Mouse (Mus musculus) heart, embryonic 10.5 days (tissue): ENCODE results near the gene Rpl38. TPM values are rescaled to one million over a fixed set of nuclear protein-coding genes. Genes with fewer than 3 reads are reported as not detected.

ENCODE experiments used
- DNase-seq: peaks from one replicate; pipeline ENCODE4 v3.0.0-alpha.2; 2017; ENCODE audit warnings: low spot score
- H3K27ac ChIP-seq: fragments of 300-500 bp; sonication (generic); 2 replicates; pipeline ENCODE4 v1.5.1; 2016; ENCODE audit warnings: mild to moderate bottlenecking
- H3K27me3 ChIP-seq: fragments of 300-500 bp; sonication (generic); 2 replicates; pipeline ENCODE4 v1.6.1; 2016; ENCODE audit warnings: mild to moderate bottlenecking; ENCODE audit not compliant: poor library complexity, insufficient read depth, severe bottlenecking
- H3K36me3 ChIP-seq: fragments of 300-500 bp; sonication (generic); 2 replicates; pipeline ENCODE4 v1.6.1; 2016; ENCODE audit warnings: mild to moderate bottlenecking, moderate library complexity
- H3K4me1 ChIP-seq: fragments of 300-500 bp; sonication (generic); 2 replicates; pipeline ENCODE4 v1.6.1; 2016; ENCODE audit warnings: mild to moderate bottlenecking
- H3K4me3 ChIP-seq: fragments of 300-500 bp; sonication (generic); 2 replicates; pipeline ENCODE4 v1.5.1; 2016; ENCODE audit warnings: mild to moderate bottlenecking, moderate library complexity
- H3K9me3 ChIP-seq: fragments of 300-500 bp; sonication (generic); 2 replicates; pipeline ENCODE4 v1.6.1; 2016; ENCODE audit warnings: mild to moderate bottlenecking, moderate library complexity
- WGBS: fragments of 180-500 bp; shearing (Covaris S2); methylation state at CpG from one replicate; pipeline ENCODE4 v1.1.7; 2016; 5-methylcytosine and 5-hydroxymethylcytosine counted together
- polyA plus RNA-seq: library from polyadenylated mRNA; unstranded; fragments of >200 nt; fragmentation: Nextera tagmentation; extraction: Ambion mirVana; gene quantifications from 2 replicates; pipeline ENCODE4 v1.2.1, GENCODE M21; 2016

Gene Rpl38
- polyA plus RNA-seq, 1 experiment from 2014 or later: 902 TPM

DNA sequence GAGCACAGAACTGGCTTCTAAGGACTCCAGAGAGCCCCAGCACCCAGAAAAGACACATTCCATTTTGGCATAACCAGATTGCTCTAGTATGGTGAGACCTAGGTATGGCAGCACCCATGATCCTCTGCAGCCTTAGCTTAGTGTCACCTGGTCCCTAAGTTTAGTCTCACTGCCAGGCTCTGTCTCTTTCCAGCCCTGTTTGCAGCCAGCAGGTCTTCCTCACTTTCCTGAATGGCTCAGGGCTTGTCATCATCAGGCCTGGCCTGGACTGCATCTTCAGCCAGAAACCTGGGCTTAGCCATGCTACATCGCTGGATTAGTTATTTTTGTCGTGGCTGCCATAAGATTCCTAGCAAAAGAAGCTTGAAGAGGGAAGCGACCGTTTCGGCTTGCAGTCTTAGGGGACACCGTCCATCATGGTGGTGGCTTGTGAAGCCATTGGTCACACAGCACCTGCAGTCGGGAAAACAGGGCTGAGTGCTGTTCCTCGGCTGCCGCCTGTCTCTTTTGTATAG, 17.3 kb downstream of the Rpl38 start:
- WGBS: 70% methylated on average over 9 of the region's 9 CpGs
- Histone ChIP-seq H3K4me3 (no peak overlapping the region), H3K4me1 (peaks cover 33% of the 10 kb centered on the region), H3K27ac (peak overlapping the region; percentile 56), H3K9me3 (no peaks in the 10 kb centered on the region), H3K36me3 (peaks cover 7% of the 10 kb centered on the region; the same call in 1 of the 2 replicates), H3K27me3 (no peaks in the 10 kb centered on the region)
- no peak for DNase-seq

DNA sequence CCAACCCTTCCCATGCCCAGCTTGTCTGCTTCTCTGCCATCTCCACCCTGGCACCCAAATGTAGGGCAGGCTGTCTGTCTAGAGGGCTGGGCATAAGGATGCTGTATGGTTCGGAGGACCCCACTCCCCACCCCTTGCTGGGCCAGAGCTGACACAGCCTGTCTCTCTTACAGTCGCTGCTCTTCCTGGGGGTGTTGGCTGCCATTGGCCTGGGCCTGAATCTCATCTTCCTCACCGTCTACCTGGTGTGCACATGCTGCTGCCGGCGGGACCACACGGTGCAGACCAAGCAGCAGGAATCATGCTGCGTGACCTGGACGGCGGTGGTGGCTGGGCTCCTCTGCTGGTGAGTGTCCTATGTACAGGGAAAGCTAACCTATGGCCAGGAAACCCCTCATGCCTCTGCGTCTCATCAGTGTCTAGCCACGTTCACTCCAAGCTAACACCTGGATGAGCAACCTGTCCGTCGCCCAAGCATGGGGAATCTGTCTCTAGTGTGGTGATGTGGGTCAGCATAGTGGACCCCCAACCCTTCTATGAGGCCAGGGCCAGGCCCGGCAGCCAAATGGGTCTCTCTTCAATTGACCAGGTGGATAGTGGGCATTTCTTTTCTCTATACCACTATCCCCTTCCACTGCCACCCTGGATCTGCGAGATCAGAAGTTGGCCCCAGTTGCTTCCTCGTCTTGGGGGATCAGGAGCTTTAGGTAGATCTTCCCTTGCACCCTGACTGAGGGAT, 18.1 kb downstream of the Rpl38 start:
- Histone ChIP-seq H3K36me3 (peaks cover 7% of the 10 kb centered on the region; the same call in 1 of the 2 replicates), H3K4me1 (peaks cover 29% of the 10 kb centered on the region), H3K27ac (0 out of 2 replicates have a peak overlapping the region, but pooled peaks have one; percentile 6), H3K9me3 (no peaks in the 10 kb centered on the region), H3K27me3 (no peaks in the 10 kb centered on the region), H3K4me3 (no peak overlapping the region)
- no peak for DNase-seq
- 89% methylated on average over 16 of the region's 16 CpGs for WGBS

DNA sequence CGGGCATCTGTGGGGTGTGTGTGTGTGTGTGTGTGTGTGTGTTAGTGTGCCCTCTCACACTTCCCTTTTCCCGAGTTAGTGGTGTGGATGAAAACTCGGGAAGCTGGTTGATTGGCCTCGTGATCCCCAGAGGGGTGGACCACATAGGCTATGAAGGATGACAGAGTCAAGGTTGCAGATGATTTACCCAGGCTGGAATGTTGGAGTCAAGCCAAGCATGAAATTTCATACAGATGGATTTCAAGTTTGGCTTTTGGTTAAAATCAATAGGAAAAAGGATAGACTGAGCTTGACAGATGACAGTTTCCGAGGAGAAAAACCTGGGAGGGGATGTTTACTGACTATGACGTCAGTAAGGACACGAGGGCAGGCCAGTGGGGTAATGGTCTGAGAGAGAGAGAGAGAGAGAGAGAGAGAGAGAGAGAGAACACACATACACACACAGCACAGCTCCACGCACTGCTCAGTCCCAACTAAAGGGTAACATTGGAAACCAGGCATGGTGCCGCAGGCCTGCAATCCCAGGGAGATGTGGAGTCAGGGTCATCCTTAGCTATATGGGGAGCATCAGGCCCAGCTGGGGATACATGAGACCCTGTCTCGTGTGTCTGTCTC, 19.4 kb downstream of the Rpl38 start:
- H3K4me3 ChIP-seq: no peak overlapping the region
- WGBS: 63% methylated on average over 10 of the region's 10 CpGs
- peaks cover 36% of the 10 kb centered on the region for H3K4me1 ChIP-seq
- H3K27me3 ChIP-seq: no peaks in the 10 kb centered on the region
- H3K36me3 ChIP-seq: peaks cover 7% of the 10 kb centered on the region; the same call in 1 of the 2 replicates
- H3K9me3 ChIP-seq: no peaks in the 10 kb centered on the region
- no peak for DNase-seq
- H3K27ac ChIP-seq: no peak overlapping the region; the same call in 1 of the 2 replicates

DNA sequence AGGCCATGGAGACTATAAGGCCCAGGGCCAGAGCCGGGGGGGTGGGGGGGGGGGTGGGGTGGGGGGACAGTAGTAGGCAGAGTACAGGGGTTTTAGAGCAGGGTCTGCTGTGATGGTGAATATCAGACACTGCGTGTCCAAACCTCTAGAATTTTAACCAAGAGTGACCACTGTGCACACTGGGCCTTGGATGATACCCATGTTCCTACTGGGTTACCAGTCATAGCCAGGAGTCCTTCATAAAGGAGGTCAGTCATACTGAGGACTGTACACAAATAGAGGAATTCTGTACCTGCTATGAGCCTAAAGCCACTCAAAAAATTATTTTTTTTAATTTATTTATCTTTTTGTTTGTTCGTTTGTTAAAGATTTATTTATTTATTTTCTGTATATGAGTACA, 20.4 kb downstream of the Rpl38 start:
- DNase-seq: no peak
- H3K27ac ChIP-seq: no peak overlapping the region
- peaks cover 7% of the 10 kb centered on the region; the same call in 1 of the 2 replicates for H3K36me3 ChIP-seq
- no peaks in the 10 kb centered on the region for H3K9me3 ChIP-seq
- no peaks in the 10 kb centered on the region for H3K27me3 ChIP-seq
- no peak overlapping the region for H3K4me3 ChIP-seq
- peaks cover 36% of the 10 kb centered on the region for H3K4me1 ChIP-seq
- 81% methylated on average over 3 of the region's 3 CpGs for WGBS

DNA sequence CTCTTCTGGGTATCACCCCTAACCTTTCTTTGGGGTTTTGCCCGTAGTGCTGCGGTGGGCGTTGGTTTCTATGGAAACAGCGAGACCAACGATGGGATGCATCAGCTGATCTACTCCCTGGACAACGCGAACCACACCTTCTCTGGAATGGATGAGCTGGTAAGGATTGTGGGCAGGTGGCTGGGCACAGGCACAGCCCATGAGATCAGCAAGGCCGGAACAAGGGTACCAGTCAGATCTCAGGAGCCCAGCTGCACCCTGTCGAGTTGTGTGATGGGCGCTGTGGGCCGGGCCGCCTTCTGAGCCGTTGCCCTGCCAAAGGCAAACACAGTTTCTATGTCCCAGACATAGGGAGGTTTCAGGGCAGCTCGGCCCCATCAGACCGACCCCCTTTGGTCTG, 21.9 kb downstream of the Rpl38 start:
- no peaks in the 10 kb centered on the region for H3K9me3 ChIP-seq
- 89% methylated on average over 15 of the region's 15 CpGs for WGBS
- no peaks in the 10 kb centered on the region for H3K27me3 ChIP-seq
- H3K4me3 ChIP-seq: no peak overlapping the region
- H3K27ac ChIP-seq: no peak overlapping the region
- H3K36me3 ChIP-seq: peaks cover 7% of the 10 kb centered on the region; the same call in 1 of the 2 replicates
- H3K4me1 ChIP-seq: peaks cover 23% of the 10 kb centered on the region
- DNase-seq: no peak

DNA sequence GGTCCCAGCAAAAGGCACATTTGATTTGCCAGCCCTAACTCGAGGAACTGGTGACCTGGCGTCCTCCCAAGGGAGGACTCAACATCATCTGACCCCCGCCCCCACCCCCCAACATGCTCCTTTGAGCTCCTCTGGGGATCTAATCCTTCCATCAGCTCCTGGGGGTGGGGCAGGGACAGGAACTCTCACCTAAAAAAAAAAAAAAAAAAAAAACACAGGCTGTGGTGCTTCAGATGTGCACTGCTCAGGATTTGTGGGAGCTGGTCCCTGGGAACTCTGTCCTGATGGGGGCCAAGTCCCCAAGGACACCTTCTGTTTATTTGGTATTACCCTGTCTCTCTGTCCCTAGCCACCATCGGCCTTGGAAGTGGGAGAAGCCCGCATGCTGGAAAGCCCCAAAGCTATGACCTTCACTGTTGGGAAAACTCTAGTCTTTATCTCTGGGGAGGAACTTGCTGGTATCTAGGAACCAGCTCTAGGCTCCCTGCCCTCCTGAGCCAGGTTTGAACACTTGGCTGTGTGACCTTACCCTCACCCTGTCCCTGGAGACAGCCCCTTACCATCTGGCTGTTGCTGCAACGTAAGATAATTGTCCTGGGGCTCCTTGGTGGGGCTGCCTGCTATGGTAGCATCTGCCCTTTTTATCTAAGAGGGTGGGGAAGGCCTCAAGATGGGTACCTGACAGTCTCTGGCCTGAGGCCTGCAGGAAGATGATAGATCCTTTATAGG, 23.3 kb downstream of the Rpl38 start:
- Histone ChIP-seq H3K4me3 (no peak overlapping the region), H3K27me3 (no peaks in the 10 kb centered on the region), H3K4me1 (peaks cover 11% of the 10 kb centered on the region), H3K36me3 (peaks cover 10% of the 10 kb centered on the region; the same call in 1 of the 2 replicates), H3K9me3 (no peaks in the 10 kb centered on the region), H3K27ac (no peak overlapping the region)
- 46% methylated on average over 6 of the region's 6 CpGs for WGBS
- no peak for DNase-seq

DNA sequence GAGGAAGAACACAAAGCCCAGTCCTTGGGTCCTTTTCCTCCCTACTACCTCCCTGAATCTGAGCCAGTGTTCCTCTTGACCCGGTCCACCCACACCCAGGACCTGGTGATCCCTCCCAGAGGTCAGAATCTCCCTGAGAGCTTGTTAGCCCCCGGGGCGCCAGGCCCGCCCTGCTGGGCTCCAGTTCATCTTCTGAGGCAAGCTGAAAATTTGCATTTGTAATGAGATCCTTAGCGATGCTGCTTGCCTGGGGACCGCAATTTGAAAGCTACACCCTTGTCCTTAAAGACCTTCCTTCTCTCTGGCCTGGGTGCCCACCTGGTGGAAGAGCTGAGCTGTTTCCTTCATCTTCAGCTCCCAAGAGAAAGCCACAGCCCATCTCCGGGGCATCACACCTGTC, 24.3 kb downstream of the Rpl38 start:
- no peak for DNase-seq
- no peaks in the 10 kb centered on the region for H3K27me3 ChIP-seq
- H3K27ac ChIP-seq: no peak overlapping the region
- no peak overlapping the region for H3K4me3 ChIP-seq
- peaks cover 11% of the 10 kb centered on the region for H3K4me1 ChIP-seq
- peaks cover 15% of the 10 kb centered on the region; the same call in 1 of the 2 replicates for H3K36me3 ChIP-seq
- H3K9me3 ChIP-seq: no peaks in the 10 kb centered on the region
- WGBS: 55% methylated on average over 7 of the region's 7 CpGs

DNA sequence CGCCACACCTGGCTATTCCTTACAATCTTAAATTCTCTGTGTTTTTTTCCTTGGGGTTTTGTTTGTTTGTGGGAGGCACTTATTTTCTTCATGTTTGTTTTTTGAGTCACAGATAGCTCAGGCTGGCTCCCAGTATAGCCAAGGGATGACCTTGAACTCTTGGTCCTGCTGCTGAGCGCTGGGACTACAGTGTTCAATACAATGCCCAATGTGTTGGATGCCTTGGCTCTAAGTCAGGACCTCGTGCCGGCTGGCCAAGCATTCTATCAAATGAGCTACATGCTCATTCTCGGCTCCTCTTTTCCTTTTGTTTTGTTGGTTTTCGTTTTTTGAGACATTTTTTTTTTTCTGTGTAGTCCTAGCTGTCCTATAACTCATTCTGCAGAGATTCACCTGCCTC, 25.1 kb downstream of the Rpl38 start:
- WGBS: 81% methylated on average over 6 of the region's 6 CpGs
- H3K27me3 ChIP-seq: no peaks in the 10 kb centered on the region
- DNase-seq: no peak

DNA sequence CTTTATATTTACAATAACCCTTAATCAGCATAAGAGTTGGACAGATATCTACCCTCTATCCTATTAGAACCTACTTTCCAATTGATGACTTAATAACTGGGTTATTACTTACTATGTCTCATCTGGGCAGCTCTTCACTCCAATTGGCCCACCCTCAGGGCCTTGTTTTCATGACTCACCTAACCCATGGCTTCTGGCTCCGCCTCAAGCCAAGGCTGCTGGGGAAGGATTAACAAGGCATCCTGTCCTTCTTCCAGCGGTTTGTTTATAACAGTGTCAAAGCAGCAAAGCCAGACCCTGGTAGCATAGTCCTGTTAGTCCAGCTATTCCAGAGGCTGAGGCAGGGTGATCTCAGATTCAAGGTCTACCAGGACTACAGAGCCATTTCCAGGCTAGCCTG, 26.1 kb downstream of the Rpl38 start:
- 81% methylated on average over 2 of the region's 2 CpGs for WGBS
- peaks cover 11% of the 10 kb centered on the region for H3K4me1 ChIP-seq

More for the DNA sequence above, 25.1 kb downstream of the Rpl38 start:
- Histone ChIP-seq H3K27ac (no peak overlapping the region), H3K36me3 (peaks cover 15% of the 10 kb centered on the region; the same call in 1 of the 2 replicates), H3K4me1 (peaks cover 11% of the 10 kb centered on the region), H3K4me3 (no peak overlapping the region), H3K9me3 (no peaks in the 10 kb centered on the region)

DNA sequence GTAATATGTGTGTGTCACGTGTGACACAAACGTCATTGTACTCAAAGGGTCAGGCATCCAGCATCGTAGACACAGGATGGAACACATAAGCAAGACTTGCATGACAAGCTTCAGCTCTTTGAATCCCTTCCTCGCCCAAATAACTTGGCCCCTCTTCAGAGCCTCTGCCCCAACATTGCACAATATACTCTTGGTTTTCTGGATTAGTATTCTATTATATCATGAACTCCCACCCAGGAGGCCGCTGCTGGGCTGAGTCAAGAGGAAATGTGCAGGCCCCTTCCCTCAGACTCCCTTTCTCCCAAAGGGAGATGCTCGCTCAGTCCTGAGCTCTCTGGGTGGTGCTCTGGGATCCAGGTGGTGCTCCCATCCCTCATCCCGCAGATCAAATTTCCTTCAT, 30.2 kb downstream of the Rpl38 start:
- WGBS: 89% methylated on average over 7 of the region's 7 CpGs
- Histone ChIP-seq H3K27me3 (no peaks in the 10 kb centered on the region), H3K9me3 (no peaks in the 10 kb centered on the region), H3K36me3 (0 out of 2 replicates have a peak, but pooled peaks cover 8% of the 10 kb centered on the region), H3K4me1 (no peaks in the 10 kb centered on the region), H3K27ac (no peak overlapping the region), H3K4me3 (no peak overlapping the region)
- no peak for DNase-seq

More for the DNA sequence above, 26.1 kb downstream of the Rpl38 start:
- H3K27ac ChIP-seq: no peak overlapping the region
- H3K4me3 ChIP-seq: no peak overlapping the region
- no peaks in the 10 kb centered on the region for H3K27me3 ChIP-seq
- peaks cover 15% of the 10 kb centered on the region; the same call in 1 of the 2 replicates for H3K36me3 ChIP-seq
- H3K9me3 ChIP-seq: no peaks in the 10 kb centered on the region
- DNase-seq: no peak

DNA sequence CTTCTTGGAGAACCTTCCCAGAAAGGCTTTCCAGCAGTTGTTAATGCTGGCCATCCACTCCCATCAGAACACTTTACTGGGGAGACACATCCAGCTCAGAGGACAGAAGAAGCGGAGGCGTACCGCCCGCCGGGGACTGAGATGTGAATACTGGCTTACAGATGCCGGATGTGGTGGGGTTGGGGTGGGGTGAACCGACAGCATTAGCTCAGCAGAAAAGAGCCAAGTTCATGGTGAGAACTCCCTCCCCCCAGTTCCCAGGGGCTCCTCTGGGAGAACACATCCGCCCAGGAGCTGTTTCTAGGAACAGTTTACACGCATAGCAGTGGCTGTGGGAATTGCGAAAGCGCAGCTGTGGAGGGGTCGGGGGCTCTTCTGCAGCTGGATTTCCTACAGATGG, 31.2 kb downstream of the Rpl38 start:
- Histone ChIP-seq H3K27ac (no peak overlapping the region), H3K9me3 (no peaks in the 10 kb centered on the region), H3K36me3 (0 out of 2 replicates have a peak, but pooled peaks cover 11% of the 10 kb centered on the region), H3K4me1 (peaks cover 6% of the 10 kb centered on the region; the same call in 1 of the 2 replicates), H3K27me3 (no peaks in the 10 kb centered on the region), H3K4me3 (no peak overlapping the region)
- WGBS: 78% methylated on average over 12 of the region's 12 CpGs
- no peak for DNase-seq

DNA sequence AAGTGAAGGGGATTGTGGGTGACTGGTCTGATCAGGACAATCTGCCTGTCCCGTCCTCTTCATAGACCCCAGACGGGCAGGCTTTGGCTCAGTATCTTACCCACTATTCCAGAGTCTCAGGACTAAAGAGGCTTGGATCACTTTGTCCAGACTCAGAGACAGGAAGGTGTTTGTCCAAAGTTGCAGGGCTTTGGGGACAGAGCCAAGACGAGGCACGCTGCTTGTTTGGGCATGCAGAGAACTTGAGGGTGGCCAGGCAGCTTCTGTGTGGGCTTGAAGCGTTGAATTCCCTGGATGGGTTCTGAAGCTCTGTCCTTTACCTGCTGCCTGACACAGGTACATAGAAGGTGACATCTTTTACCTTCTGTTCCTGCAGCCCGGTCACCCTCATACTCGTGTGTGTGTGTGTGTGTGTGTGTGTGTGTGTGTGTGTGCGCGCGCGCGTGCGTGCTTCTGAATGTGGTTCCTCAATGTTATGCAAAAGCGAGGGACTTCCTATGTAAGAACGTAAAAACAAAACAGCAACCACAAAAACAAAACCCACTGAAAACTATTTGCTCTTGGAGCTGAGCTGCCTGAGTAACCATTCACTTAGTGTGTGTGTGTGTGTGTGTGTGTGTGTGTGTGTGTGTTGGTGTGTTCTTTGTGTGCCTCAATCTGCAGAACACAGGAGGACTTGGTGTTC, 34.1 kb downstream of the Rpl38 start:
- DNase-seq: no peak
- H3K9me3 ChIP-seq: no peaks in the 10 kb centered on the region
- no peak overlapping the region for H3K4me3 ChIP-seq
- H3K36me3 ChIP-seq: 0 out of 2 replicates have a peak, but pooled peaks cover 3% of the 10 kb centered on the region
- WGBS: 85% methylated on average over 15 of the region's 15 CpGs
- peaks cover 7% of the 10 kb centered on the region; the same call in 1 of the 2 replicates for H3K4me1 ChIP-seq
- H3K27me3 ChIP-seq: no peaks in the 10 kb centered on the region
- H3K27ac ChIP-seq: no peak overlapping the region
